In the genomic region with DNA sequence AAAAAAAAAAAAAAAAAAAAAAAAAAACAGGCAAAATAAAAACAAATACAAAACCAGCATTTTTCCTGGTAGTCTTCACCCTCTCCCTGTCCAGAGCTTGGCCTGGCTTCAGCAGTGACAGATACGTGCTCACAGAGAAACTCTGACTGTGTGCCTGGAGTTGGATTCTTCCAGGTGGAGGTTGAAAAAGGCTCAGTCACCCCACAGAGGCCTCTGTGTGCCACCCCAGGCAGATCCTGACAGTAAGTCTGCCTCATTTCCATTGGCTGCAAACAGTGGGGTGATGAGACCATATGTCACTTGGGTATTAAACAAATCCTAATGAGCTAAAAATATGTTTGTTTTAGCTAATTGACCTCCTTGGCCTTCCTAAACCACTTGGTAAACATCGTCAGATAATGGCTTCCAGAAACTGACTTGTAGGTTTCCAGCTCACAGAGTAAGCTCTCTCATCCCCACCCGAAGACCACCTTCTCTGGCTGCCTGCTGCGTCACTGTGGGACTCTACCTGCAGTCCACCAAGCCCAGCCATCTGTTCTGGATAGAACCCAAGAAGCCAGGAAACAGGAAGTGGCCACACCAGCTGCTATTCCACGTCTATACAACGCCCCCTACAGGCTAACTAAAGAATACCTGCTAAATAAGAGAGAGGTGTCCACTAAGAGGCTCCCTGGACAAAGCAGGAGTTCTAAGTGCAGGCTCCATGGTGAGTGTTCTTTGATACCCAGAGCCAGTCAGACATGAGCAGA, we compare ENCODE assay signal across 24 mouse cellular contexts. TPM values are rescaled to one million over a fixed set of nuclear protein-coding genes. Genes with fewer than 3 reads are reported as not detected.
DNase-seq lines count a peak whose midpoint lies in the region; ATAC-seq and TF ChIP-seq lines count a peak whose summit lies in the region.
"Had no signal": no experiment of that assay in that cellular context is flagged by ENCODE, and none has a peak within 500 bp of the region (broad histone marks: within the 10 kb centered on the region; RNA-seq: fewer than 3 reads in every experiment).

No protein-coding gene starts in this region.

- H3K36me3 ChIP-seq in liver, postnatal 0 days (replicated peaks; ENCODE audit: insufficient read depth, low read length), result no peaks in the 10 kb centered on the region
- no peaks in the 10 kb centered on the region for H3K36me3 ChIP-seq in liver, embryonic 12.5 days
- H3K36me3 ChIP-seq in forebrain, embryonic 10.5 days (replicated peaks), result no peaks in the 10 kb centered on the region
- H3K36me3 ChIP-seq: hindbrain, embryonic 13.5 days had no signal

- WGBS in liver, postnatal 0 days (ENCODE audit: insufficient replicate concordance), result 45% methylated on average over 6 of the region's 6 CpGs
- 37% methylated on average over 6 of the region's 6 CpGs for whole genome bisulfite sequencing in liver, embryonic 12.5 days (ENCODE audit: insufficient replicate concordance)
- WGBS in forebrain, embryonic 10.5 days, result 61% methylated on average over 6 of the region's 6 CpGs

- peak; percentile 19; the same call in 1 of the 2 replicates for TF ChIP-seq CTCF in liver, postnatal 0 days (IDR thresholded peaks at IDR 0.05; ENCODE audit: low read depth)
- TF ChIP-seq CTCF in brain, embryonic 14.5 days (IDR thresholded peaks at IDR 0.05; ENCODE audit: borderline replicate concordance, extremely low read depth, insufficient read depth, insufficient read length), result peak; percentile 8; the same call in 1 of the 2 replicates

- no peaks in the 10 kb centered on the region for H3K9me3 ChIP-seq in liver, postnatal 0 days (ENCODE audit: low read length)
- H3K9me3 ChIP-seq in liver, embryonic 12.5 days (replicated peaks), result no peaks in the 10 kb centered on the region
- no peaks in the 10 kb centered on the region; the same call in 1 of the 2 replicates for H3K9me3 ChIP-seq in forebrain, embryonic 10.5 days
- H3K9me3 ChIP-seq: forebrain, embryonic 13.5 days; hindbrain, embryonic 13.5 days had no signal

- no peaks in the 10 kb centered on the region for H3K27me3 ChIP-seq in liver, postnatal 0 days (ENCODE audit: insufficient read depth, low read length)
- H3K27me3 ChIP-seq in liver, embryonic 12.5 days (replicated peaks), result no peaks in the 10 kb centered on the region
- peaks cover 25% of the 10 kb centered on the region for H3K27me3 ChIP-seq in forebrain, embryonic 10.5 days (ENCODE audit: poor library complexity, severe bottlenecking)
- H3K27me3 ChIP-seq: forebrain, embryonic 13.5 days; hindbrain, embryonic 13.5 days had no signal

- H3K4me3 ChIP-seq in liver, postnatal 0 days (ENCODE audit: low read depth, low read length), result no peak overlapping the region
- H3K4me3 ChIP-seq in liver, embryonic 12.5 days, result no peak overlapping the region
- H3K4me3 ChIP-seq in forebrain, embryonic 10.5 days, result no peak overlapping the region
- H3K4me3 ChIP-seq: forebrain, embryonic 13.5 days; hindbrain, embryonic 13.5 days had no signal

- no peaks in the 10 kb centered on the region for H3K4me1 ChIP-seq in liver, postnatal 0 days (ENCODE audit: insufficient read depth)
- no peaks in the 10 kb centered on the region for H3K4me1 ChIP-seq in liver, embryonic 12.5 days
- H3K4me1 ChIP-seq in forebrain, embryonic 10.5 days, result peaks cover 3% of the 10 kb centered on the region; the same call in 1 of the 2 replicates
- H3K4me1 ChIP-seq: forebrain, embryonic 13.5 days; hindbrain, embryonic 13.5 days had no signal

- H3K27ac ChIP-seq in liver, postnatal 0 days (ENCODE audit: low read depth), result no peak overlapping the region
- H3K27ac ChIP-seq in liver, embryonic 12.5 days, result no peak overlapping the region
- H3K27ac ChIP-seq in forebrain, embryonic 10.5 days, result no peak overlapping the region
- H3K27ac ChIP-seq: forebrain, embryonic 13.5 days; hindbrain, embryonic 13.5 days had no signal

- TF ChIP-seq POLR2A in brain, embryonic 14.5 days (IDR thresholded peaks at IDR 0.05; ENCODE audit: borderline replicate concordance, extremely low read depth, insufficient read depth, insufficient read length, poor library complexity, severe bottlenecking), result no peak

- no peak overlapping the region for H3K9ac ChIP-seq in liver, postnatal 0 days (replicated peaks)
- no peak overlapping the region for H3K9ac ChIP-seq in liver, embryonic 12.5 days
- H3K9ac ChIP-seq: forebrain, embryonic 13.5 days; hindbrain, embryonic 13.5 days had no signal

- no peak for DNase-seq in cerebellum, postnatal 4 days (ENCODE audit: low spot score in 2 of 2)
- no peak for DNase-seq in liver, postnatal 0 days
- no peak for DNase-seq in brain, embryonic 14.5 days (ENCODE audit: low read depth)
- DNase-seq in cerebellum, postnatal 14 days, result peak; percentile 43 to 55
- DNase-seq in forebrain, embryonic 10.5 days (ENCODE audit: extremely low spot score, low spot score), result no peak
- DNase-seq: kidney, adult 18-20 months; right cerebral cortex, adult 18-20 months; thymus, postnatal 4 days had no signal

- peak; percentile 27; the same call in 1 of the 2 replicates for ATAC-seq in cerebellum, adult (ENCODE audit: insufficient number of reproducible peaks, low FRiP score, low TSS enrichment)
- no peak for ATAC-seq in liver, postnatal 0 days
- no peak for ATAC-seq in liver, embryonic 12.5 days
- no peak for ATAC-seq in megakaryocyte, adult 5-6 weeks (ENCODE audit: poor library complexity, severe bottlenecking)
- ATAC-seq: forebrain, embryonic 13.5 days; Patski had no signal

- H3K4me2 ChIP-seq in liver, postnatal 0 days (ENCODE audit: low read depth, low read length), result no peak overlapping the region
- no peak overlapping the region for H3K4me2 ChIP-seq in liver, embryonic 12.5 days
- H3K4me2 ChIP-seq: forebrain, embryonic 13.5 days; hindbrain, embryonic 13.5 days had no signal

- no peak for TF ChIP-seq EP300 in liver, postnatal 0 days (IDR thresholded peaks at IDR 0.05; ENCODE audit: low read depth)

RNA-seq across cellular contexts. Expression of a gene that starts 1.4 kb away (rescaled TPM):
- 0.02 and 0.05 TPM in 2 replicates for polyA plus RNA-seq in liver, postnatal 0 days (2015; fragmentation: Nextera tagmentation; extraction: Ambion mirVana)
- polyA plus RNA-seq in liver, embryonic 12.5 days (2016; fragmentation: Nextera tagmentation; extraction: Ambion mirVana), result 0.10 and 0.12 TPM in 2 replicates
- polyA plus RNA-seq in brain, embryonic 14.5 days (2012; rRNA removed), result 0.01 TPM in 1 of 2 replicates, not detected in the other
- not detected in 2 replicates for polyA plus RNA-seq in forebrain, embryonic 10.5 days (2016; fragmentation: Nextera tagmentation; extraction: Ambion mirVana)
- not detected in 2 replicates for total RNA-seq in megakaryocyte, adult 5-6 weeks (2015)
- total RNA-seq in megakaryocyte, adult 5-6 weeks (2017), result not detected in 2 replicates
- total RNA-seq: common myeloid progenitor, adult 5-6 weeks; granulocyte monocyte progenitor cell, adult 5-6 weeks; megakaryocyte-erythroid progenitor cell, adult 5-6 weeks had no signal
- polyA plus RNA-seq: embryonic facial prominence, embryonic 14.5 days; forebrain, embryonic 13.5 days; hindbrain, embryonic 13.5 days; large intestine, adult 2 months; limb, embryonic 14.5 days; lung, embryonic 16.5 days; neural tube, embryonic 14.5 days; Patski; spleen, adult 2 months had no signal

RNA-seq across cellular contexts. Expression of a gene that starts 11.6 kb away (rescaled TPM):
- polyA plus RNA-seq in liver, postnatal 0 days (2015; fragmentation: Nextera tagmentation; extraction: Ambion mirVana), result 8.9 and 10.5 TPM in 2 replicates
- polyA plus RNA-seq in liver, embryonic 12.5 days (2016; fragmentation: Nextera tagmentation; extraction: Ambion mirVana), result 14.4 and 15.0 TPM in 2 replicates
- not detected in 2 replicates for polyA plus RNA-seq in brain, embryonic 14.5 days (2012; rRNA removed)
- polyA plus RNA-seq in forebrain, embryonic 10.5 days (2016; fragmentation: Nextera tagmentation; extraction: Ambion mirVana), result not detected in 2 replicates
- total RNA-seq in megakaryocyte, adult 5-6 weeks (2015), result not detected in 2 replicates
- not detected in 2 replicates for total RNA-seq in megakaryocyte, adult 5-6 weeks (2017)
- total RNA-seq: common myeloid progenitor, adult 5-6 weeks; granulocyte monocyte progenitor cell, adult 5-6 weeks; megakaryocyte-erythroid progenitor cell, adult 5-6 weeks had no signal
- polyA plus RNA-seq: embryonic facial prominence, embryonic 14.5 days; forebrain, embryonic 13.5 days; hindbrain, embryonic 13.5 days; large intestine, adult 2 months; neural tube, embryonic 14.5 days; Patski had no signal

RNA-seq across cellular contexts. Expression of a gene that starts 26.2 kb away (rescaled TPM):
- not detected in 2 replicates for polyA plus RNA-seq in liver, postnatal 0 days (2015; fragmentation: Nextera tagmentation; extraction: Ambion mirVana)
- polyA plus RNA-seq in liver, embryonic 12.5 days (2016; fragmentation: Nextera tagmentation; extraction: Ambion mirVana), result 0.05 TPM in 1 of 2 replicates, not detected in the other
- 0.52 and 1.1 TPM in 2 replicates for polyA plus RNA-seq in brain, embryonic 14.5 days (2012; rRNA removed)
- 0.06 and 0.11 TPM in 2 replicates for polyA plus RNA-seq in forebrain, embryonic 10.5 days (2016; fragmentation: Nextera tagmentation; extraction: Ambion mirVana)
- total RNA-seq in megakaryocyte, adult 5-6 weeks (2015), result not detected in 2 replicates
- total RNA-seq in megakaryocyte, adult 5-6 weeks (2017), result 0.08 TPM in 1 of 2 replicates, not detected in the other
- total RNA-seq: common myeloid progenitor, adult 5-6 weeks; granulocyte monocyte progenitor cell, adult 5-6 weeks; megakaryocyte-erythroid progenitor cell, adult 5-6 weeks had no signal
- polyA plus RNA-seq: heart, embryonic 16.5 days; large intestine, adult 2 months; lung, embryonic 16.5 days; spleen, adult 2 months had no signal

RNA-seq across cellular contexts. Expression of a gene that starts 29.0 kb away (rescaled TPM):
- polyA plus RNA-seq in liver, postnatal 0 days (2015; fragmentation: Nextera tagmentation; extraction: Ambion mirVana), result 4.1 and 5.1 TPM in 2 replicates
- 11.4 and 15.6 TPM in 2 replicates for polyA plus RNA-seq in liver, embryonic 12.5 days (2016; fragmentation: Nextera tagmentation; extraction: Ambion mirVana)
- polyA plus RNA-seq in brain, embryonic 14.5 days (2012; rRNA removed), result 3.1 and 4.5 TPM in 2 replicates
- polyA plus RNA-seq in forebrain, embryonic 10.5 days (2016; fragmentation: Nextera tagmentation; extraction: Ambion mirVana), result 2.5 TPM in 2 replicates
- total RNA-seq in megakaryocyte, adult 5-6 weeks (2015), result not detected in 2 replicates
- not detected in 2 replicates for total RNA-seq in megakaryocyte, adult 5-6 weeks (2017)
- total RNA-seq: common myeloid progenitor, adult 5-6 weeks; granulocyte monocyte progenitor cell, adult 5-6 weeks; megakaryocyte-erythroid progenitor cell, adult 5-6 weeks had no signal
- polyA plus RNA-seq: Patski had no signal

Comparison
In these comparisons a context has a peak if more than half of its experiments do, and no peak if none do; other contexts are left out.
1. DNase-seq: peak in cerebellum, postnatal 14 days (2 of 2); none in cerebellum, postnatal 4 days (0 of 2), liver, postnatal 0 days (single experiment), brain, embryonic 14.5 days (single experiment) and forebrain, embryonic 10.5 days (single experiment).